Mouse (Mus musculus): ENCODE results near the gene Plekhg3.

Gene Plekhg3

GRCm38 (mm10) chr12:76527245-76527881 is 3.3 kb upstream of the Plekhg3 start:
- DNase-seq (ENCODE audit: extremely low spot score, low read depth, low spot score), result no peak

GRCm38 (mm10) chr12:76528766-76529165 is 1.9 kb upstream of the Plekhg3 start:
- DNase-seq (ENCODE audit: extremely low spot score, low read depth, low spot score), result no peak

GRCm38 (mm10) chr12:76531986-76532925 is 1.6 kb downstream of the Plekhg3 start:
- no peak for DNase-seq (ENCODE audit: extremely low spot score, low read depth, low spot score)

DNA sequence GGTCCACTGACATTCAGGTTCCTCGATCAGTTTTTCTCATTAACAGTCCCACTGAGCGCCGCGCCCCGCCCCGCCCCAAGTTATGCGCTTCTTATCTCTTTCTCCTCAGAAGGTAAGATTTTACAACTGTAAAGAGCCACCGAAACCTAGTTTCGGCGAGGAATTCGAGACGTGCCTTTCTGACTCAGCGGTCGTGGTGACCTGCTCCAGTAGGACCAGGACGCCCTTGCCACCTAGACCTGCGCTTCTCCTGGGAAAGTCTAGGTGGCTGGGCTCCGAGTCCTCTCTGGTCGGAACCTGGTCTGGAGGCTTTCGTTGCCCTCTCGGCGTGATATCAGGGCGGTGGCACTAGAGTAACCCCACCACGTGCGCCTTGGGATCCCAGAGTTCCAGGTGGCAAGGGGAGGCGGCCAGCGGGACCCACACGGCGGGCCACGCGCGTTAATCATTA is 2.3 kb downstream of the Plekhg3 start:
- no peak for DNase-seq (ENCODE audit: extremely low spot score, low read depth, low spot score)

DNA sequence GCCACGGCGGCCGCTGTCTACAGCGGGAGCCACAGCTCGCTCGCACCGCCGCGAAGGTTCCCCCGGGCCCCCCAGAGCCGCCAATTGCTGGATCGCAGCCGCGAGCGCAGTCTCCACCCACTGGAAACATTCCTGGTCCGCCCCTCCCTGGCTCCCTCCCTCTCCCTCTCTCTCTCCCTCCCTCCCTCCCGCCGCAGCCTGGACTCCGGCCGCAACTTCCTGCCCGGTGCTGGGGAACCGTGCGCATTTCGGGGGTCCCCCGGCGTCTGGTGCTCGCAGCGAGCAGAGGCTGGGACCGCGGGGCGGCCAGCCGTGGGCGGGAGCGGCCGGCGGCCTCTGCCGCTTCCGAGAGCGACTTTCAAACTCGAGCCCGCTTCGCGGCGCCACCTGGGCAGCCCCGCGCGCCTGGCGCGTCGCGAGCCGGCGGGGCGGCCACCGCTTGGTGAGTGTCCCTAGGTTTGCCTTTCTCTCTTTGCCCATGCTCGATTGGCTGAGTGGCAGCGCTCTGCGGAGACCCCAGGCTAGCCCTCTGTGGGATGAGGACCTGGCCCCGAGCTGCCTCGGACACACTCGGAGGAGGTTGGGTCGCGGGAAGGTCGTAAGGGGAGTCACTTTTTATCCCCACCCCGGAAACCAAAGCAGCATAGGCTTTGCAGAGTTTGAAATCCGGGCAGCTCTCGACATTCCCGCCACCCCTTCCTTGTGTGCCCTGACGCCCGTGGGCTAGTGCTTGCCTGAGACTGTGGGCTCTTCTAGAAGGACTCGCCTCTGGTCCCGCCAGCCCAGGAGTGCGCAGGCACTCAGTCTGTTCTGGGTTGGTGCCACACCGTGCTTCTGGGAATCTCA is 2.9 kb downstream of the Plekhg3 start:
- DNase-seq (ENCODE audit: extremely low spot score, low read depth, low spot score), result no peak

- DNase-seq (ENCODE audit: extremely low spot score, low read depth, low spot score), result no peak
Measured at GRCm38 (mm10) chr12:76534233-76534632, 3.5 kb downstream of the Plekhg3 start.

GRCm38 (mm10) chr12:76534641-76535283 is 4.1 kb downstream of the Plekhg3 start:
- DNase-seq (ENCODE audit: extremely low spot score, low read depth, low spot score), result no peak

DNA sequence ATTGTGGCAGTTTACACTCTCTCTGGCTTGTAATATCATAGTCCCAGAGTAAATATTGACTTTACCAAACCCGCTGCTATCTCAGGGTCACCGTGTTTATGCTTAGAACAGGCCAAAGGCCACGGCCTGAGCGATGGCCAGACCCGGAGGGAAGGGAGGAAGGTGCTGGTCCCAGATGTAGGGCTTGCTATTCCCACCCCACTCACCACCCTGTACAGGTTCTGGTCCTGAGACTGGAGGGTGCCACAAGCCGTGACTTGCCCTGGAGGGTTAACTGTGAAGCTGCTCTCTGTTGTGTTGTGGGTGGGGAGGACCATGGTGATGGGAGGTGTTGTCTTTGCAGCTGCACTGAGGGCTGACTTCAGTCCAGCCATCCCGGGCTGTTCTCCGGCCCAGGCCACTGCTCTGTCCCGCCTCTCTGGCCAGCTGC is 4.8 kb downstream of the Plekhg3 start:
- DNase-seq (ENCODE audit: extremely low spot score, low read depth, low spot score), result no peak

DNA sequence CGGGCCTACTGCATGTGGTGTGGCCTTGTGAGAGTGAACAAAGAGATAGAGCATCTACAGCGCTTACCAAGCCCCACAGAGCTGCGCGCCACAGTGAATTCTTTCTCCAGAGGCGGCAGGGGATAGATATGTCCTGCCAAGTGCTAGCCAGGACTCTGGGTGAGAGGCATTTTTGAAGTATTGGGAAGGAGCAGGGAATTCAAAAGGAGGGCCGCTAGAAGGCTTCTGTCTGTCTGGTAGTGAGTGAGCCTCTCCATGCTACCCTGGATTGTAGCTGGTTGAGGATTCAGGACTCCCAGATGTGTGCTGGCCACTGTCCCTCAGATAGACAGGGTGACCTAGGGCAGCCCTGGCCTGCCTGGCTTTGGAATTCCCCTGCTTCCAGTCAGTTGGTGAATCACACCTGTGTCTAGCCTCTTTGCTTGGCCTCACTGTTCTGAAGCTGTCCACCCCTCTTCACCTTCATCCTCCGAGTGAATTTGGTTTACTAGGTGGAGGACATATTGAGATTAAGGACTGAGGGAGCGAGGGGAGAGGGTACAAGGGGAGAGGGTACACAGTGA is 6.0 kb downstream of the Plekhg3 start:
- DNase-seq (ENCODE audit: extremely low spot score, low read depth, low spot score), result no peak

DNA sequence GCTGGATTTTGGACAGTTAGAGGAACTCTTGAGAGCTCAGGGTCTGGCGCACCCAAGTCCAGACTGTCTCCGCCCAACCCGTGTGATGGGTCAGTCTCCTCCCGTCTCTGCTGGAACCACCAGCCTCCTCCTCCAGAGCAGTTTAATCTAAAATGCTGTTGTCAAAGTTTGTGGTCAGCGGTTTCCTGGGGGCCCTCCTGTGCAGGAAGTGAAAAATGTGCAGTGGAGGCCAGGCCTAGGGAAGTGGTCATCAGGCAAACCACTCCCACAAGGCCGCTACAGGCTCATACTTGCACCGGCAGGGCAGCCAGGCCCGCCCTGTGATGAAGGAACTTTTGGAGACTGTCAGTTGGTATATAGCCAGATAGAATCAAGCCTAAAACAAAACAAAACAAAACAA is 6.7 kb downstream of the Plekhg3 start:
- no peak for DNase-seq (ENCODE audit: extremely low spot score, low read depth, low spot score)

- no peak for DNase-seq (ENCODE audit: extremely low spot score, low read depth, low spot score)
Measured at GRCm38 (mm10) chr12:76540169-76540568, 9.5 kb downstream of the Plekhg3 start.

DNA sequence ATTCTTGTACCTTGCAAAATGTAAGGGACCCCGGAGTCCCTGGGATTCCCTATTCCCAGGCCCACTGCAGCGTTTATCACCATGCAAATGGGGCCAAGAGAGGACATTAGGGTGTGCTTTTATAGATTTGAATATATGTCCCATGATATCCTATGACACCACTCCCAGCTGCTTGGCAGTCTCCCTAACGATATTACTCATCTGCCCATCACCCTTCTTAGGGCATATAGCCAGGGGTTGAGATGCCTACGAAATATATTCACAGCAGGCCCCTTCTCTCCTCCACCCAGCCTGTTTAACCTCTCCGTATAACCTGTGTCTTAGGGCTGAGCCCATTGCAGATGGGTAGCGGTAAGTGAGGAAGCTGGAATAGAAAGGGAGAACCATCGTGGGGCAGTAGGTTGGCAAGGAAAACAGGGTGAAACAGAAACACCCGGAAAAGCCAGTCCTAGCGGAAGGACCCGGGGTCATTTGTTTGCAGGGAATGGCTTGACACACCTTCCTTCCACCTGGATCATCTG is 10.1 kb downstream of the Plekhg3 start:
- DNase-seq (ENCODE audit: extremely low spot score, low read depth, low spot score), result no peak

GRCm38 (mm10) chr12:76541475-76541874 is 10.8 kb downstream of the Plekhg3 start:
- DNase-seq (ENCODE audit: extremely low spot score, low read depth, low spot score), result no peak

DNA sequence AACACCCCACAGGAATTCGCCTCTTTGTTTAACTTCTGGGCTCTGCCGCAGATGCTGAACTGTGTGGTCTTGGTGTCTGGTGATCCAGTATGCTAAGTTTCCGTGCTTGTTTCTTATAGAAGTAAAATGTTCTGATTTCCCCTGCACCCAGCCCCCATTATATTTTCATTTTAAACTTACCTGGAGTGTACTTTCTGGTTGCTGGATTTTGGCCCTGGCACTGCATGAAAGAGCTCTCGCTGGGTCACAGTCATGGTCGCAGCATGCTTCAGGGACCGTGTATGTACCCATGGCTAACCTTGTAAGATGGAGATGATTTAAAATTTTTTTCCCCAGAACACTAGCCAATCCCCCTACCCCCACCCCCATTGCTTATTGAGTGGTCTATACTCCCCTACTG is 11.2 kb downstream of the Plekhg3 start:
- no peak for DNase-seq (ENCODE audit: extremely low spot score, low read depth, low spot score)

- DNase-seq (ENCODE audit: extremely low spot score, low read depth, low spot score), result no peak
Measured at GRCm38 (mm10) chr12:76545786-76546370, 15.2 kb downstream of the Plekhg3 start.

DNA sequence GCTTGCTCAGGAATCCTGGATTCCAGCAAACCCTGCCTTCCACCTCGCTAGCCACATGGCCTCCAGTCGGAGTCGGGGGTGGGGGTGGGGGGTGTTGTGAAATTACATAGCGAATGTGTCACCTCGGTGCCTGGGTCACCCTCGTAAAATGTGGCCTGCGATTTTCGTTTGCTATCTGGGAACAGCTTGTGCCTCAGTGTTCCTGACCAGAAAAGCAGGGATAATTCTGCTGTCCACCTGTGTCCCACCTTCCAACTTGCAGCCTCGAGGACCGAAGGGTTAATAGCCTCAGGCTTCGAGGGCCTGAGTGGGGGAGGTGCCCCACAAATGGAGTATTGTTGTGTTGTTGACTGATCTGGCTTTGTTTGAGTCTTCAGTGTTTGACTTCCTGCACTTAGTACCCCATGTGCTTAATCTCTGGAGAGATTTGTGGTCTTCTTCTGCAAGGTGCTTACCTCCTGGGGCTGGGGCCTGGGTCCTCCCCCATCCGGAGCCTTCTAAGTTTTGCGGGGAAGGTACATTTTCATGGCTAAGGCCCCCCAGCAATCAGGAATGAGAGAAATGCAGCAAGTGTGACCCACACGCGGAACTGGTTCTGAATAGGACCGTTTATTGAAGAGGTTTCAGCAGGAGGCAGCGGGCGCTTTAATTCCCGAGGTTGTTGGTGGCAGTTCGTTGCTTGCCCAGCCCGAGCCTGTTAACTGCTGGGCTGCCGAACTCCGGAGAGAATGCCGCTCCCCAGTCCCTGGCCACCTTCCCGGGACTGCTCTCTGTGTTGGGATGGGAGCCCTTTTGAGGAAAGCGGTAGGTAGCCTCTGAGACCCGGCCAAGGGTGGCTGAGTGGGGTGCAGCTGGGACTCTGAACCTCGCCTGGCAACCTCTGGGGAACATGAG is 15.9 kb downstream of the Plekhg3 start:
- no peak for DNase-seq (ENCODE audit: extremely low spot score, low read depth, low spot score)

DNA sequence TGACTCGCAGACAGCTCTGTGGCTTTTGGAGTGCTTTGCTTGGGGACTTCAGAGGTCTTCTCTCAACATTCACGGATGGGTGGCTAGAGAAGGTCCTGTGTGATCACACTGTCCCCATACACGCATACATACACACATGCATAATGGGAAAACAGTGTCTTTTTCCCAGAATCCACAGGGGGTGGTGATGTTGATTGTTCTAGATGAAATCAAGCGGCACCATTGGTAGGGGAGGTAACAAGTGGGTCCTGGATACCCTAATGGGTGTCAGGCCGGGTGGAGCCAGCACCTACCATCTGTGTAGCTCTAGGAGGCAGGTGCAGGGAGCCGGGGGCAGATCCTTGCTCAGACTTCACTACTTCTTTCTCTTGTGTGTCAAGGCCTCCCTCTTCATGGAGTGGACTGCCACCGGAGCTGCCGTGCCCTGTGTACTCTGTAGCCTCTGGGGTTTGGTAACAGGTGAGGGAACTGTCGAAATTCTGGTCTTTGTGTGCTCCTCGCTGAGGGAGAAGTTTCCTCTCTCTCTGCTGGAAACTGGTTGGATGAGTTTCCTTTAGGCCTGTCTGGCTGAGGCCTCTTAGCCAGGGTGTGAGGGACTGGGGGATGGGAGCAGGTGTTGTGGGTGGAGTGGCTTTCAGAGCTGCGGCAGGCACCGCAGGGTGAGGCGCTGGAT is 16.9 kb downstream of the Plekhg3 start:
- DNase-seq (ENCODE audit: extremely low spot score, low read depth, low spot score), result no peak

DNA sequence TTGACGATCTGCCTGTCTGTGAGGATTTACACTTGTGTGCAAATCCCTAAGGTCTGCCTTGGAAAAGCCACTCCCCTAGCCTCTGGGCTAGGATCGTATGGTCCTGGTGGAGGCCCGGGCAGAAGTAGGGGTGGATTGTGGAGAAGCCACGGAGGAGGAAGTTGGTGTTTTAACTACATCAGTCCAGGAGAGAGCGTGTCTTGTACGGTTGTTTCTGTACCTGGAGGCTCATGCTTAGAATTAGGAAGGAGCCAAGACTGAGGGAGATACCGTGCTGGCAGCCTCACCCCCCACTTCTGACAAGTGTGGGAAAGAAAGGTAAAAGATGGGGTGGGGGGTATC is 17.4 kb downstream of the Plekhg3 start:
- no peak for DNase-seq (ENCODE audit: extremely low spot score, low read depth, low spot score)
